Mouse (Mus musculus): Measurements from ENCODE around the gene Msi2.

Gene Msi2

DNA sequence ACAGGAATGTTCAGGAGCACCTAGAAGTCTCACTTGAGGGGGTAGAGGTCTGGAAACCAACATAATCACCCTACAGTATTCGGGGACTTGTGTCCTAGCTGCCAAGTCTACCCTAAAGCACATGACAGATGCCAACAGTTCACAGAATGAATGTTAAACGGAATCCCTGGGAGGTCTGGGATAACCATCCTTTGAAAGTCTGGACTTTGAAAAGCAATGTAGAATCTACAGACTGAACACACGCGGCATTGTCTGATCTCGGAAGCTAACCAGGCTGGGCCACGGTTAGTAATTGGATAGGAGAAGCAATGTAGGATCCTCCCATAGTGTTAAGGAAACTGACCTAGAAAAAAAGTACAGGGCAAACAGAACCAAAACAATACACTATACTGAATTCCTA is 105.3 kb downstream of the Msi2 start:
- no peak for DNase-seq

DNA sequence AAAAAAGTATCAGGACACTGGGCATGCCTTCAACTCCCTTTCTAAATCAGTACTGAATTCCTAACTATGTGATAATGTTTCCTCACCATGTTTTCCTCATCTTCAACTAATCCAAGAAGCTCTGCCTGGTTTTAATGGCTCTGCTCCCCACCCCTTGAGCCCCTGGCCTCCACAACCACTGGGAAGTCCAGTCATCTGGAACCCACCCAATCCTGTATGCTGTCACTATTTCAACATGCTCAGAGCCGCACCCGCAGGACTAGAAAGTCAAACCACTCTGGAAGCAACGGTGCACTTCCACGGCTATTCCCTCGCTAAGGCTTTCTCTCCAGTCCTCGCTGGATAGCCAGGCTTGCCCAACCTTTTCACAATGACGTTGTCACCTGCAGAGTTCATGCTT is 106.2 kb downstream of the Msi2 start:
- DNase-seq, result peak in 1 of 2 experiments; percentile 73

DNA sequence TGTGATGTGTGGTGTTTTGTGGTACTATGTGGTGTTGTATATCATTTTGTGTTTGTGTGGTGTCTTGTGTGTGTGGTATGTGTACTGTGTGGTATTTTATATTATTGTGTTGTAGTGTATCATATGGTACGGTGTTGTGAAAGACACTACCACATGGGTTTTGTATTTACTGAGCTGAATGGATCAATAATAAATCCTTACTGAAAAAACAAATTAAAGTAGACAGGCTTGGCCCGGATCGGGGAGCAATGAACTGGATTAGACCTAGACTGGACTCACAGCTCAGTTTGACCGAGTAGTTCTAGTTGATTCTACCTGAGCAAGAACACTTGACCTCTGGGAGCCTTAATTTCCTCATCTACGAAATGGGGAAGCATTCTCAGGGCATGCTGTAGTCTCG is 107.5 kb downstream of the Msi2 start:
- DNase-seq, result no peak

DNA sequence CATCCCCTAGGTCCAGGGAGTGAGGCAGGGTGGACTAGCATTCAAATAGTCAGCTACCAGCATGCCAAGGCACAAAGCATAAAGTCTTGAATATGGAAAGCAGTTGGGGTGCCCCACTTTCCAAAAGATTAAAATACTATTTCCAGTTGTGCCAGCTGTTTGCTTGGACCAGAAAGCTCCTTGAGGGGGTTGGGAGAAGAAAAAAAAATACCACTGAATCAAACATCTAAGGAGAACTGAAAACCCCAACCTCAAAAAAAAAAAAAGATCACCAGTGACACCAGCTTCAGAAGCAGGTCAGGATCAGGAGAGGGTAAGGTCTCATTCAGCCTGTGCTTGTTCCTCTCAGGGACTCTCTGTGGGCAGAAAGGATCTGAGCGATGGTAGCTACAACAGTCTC is 108.2 kb downstream of the Msi2 start:
- no peak for DNase-seq

DNA sequence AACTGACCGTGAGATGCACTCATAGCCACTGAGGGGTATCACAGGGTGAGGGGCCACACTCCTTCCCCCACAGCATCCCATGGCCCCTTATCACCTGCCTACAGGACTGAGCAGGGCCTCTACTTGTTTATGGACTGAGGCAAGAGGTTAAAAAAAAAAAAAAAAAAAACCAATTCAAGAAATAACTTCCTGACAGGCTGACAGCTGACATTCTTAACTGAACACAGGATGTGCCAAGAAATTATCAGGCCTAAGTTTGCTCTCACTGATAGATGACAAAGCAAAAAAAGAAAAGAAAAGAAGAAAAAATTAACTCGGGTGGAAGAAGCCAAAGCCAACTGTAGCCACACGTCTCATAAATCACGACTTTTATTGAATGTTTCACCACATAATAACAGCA is 109.7 kb downstream of the Msi2 start:
- DNase-seq, result no peak

- DNase-seq, result peak; percentile 38 to 78
These were observed 110.5 kb downstream of the Msi2 start for GRCm38 (mm10) chr11:88607725-88608383.

DNA sequence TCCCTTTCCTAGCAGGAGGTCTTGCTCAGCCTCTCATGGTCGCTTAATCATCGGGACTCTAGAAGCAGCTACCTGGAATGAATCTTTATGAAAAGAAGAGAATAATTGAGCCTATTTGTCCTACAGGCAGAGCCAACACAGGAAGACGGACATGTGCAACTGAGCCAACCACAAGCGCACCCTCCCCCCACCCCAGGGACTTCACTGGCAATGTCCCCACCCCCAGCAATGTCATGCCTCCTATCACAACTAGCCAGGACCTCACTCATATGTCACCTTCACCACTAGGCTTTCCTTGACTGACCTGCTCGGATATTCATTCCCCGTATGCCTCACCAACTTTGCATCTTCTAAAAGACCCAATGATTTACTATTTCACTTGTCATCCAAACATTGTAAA is 112.5 kb downstream of the Msi2 start:
- DNase-seq, result no peak

GRCm38 (mm10) chr11:88605098-88605525 is 113.2 kb downstream of the Msi2 start:
- DNase-seq, result no peak

DNA sequence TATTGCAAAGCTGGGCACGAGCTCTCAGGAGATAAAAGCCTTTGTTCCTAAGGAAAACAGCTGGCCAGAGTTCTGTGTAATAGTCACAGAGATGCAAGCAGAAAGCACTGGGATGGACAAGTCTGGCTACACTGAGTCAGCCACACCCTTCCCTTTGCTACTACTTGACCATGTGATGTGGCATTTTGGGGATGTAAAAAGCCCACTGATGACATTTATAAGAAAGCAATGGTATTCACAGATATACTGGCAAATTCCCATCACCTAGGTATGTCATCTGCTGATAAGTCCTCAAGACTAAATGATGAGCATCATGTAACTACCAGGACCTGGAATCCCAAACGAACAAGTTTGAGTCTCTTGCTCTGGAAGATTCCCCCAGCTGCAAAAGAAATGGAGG is 113.7 kb downstream of the Msi2 start:
- DNase-seq, result no peak

GRCm38 (mm10) chr11:88603366-88603765 is 114.9 kb downstream of the Msi2 start:
- no peak for DNase-seq

GRCm38 (mm10) chr11:88602471-88603120 is 115.7 kb downstream of the Msi2 start:
- no peak for DNase-seq

GRCm38 (mm10) chr11:88600194-88600593 is 118.1 kb downstream of the Msi2 start:
- no peak for DNase-seq

DNA sequence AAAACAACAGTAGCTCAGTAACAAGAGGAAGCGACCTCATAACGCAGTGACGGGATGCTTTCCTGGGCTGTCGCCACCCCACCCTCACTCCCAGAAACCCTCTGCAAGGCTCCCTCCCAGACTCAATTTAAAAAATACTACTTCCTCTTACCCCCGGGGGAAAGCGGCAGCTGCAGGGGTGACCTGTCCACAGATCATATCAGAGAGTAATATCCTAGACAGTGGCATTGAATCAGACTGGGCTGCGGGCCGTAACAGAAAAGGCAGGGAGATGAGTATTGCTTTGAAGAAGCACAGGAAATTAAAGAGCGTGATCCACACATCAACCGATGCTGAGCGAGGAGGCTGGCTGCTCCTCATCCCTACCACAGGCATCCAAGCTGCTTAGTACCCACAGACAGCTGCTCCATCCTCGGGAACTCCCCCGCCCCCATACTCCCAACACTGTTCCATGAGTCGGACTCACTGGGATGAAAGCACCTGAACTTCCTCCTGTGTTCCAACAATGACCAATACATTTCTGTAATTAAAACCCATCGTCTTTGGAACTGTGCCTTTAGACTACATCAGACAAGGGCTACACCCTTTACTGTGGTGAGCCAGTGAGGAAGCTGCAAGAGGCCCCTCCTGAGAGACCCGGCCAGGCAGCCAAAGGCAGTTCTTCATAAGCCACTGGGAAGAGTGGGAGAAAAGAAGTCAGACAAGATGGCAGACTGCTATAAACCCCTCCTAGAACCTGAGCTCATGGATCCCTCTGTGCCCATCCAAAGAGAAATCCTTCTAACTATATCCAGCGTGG is 118.8 kb downstream of the Msi2 start:
- DNase-seq, result no peak

DNA sequence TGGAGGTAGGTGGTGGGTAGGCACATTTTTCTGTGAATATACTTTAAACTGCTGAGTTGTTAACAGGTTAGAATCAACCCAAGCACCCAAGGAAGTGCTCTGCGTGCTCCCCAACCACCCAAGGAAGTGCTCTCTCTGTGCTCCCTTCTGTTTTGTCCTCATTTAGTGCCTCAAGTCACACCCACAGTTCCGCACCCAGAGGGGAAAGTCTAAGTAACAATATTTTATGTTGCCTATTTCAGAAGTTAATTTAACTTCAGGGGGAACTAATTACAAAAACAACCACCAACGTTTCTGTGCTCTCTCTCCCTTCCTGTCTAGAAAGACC is 119.5 kb downstream of the Msi2 start:
- DNase-seq, result no peak

DNA sequence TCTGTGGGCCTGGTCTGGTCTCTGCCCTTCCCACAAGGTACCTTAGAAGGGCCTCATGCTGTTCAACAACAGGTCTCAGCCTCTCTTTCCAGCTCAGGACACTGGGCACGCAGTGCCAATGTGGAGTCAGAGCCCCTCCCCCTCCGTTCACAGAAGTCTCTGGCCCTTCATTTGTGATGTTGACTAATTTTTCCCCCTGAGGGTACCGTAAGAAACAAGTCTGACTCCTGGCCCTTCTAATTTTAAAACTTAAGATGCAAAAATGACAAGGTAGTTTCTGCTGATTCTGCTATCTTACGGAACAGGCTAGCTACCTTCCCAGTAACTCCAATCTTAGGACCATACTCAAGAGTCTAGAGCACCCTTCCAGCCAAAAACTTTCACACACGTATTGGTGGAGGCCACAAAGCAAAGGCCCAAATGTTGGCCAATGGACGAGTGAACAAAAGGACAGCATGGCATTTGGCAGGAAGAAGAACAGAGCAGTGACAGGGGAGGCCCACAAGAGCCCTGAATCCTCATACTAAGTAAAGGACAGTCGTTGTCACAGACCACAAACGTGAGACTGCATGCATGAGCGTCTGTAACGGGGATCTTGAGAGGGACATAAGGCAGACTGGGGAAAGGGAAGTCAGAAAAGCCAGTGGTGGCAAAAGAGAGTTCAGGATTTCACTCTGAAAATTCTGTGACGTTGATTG is 120.0 kb downstream of the Msi2 start:
- no peak for DNase-seq

DNA sequence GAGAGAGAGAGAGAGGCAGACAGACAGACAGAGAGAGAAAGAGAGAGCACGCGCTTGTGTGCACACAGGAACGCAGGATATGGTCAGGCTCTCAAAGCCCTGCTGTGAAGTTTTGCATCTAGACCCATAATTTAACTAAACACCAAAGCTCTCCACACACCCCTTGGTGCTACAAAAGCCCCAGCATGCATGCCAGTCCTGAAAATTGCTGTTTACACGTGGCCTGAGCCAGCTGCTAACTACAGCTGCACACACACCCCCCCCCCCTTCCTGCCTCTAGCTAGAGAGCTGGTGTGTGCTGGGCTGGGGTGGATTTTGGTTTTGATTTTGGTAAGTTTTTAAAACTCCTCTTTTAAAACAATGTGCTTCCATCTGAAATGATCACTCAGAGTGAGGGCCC is 122.7 kb downstream of the Msi2 start:
- no peak for DNase-seq

GRCm38 (mm10) chr11:88594804-88595611 is 123.3 kb downstream of the Msi2 start:
- no peak for DNase-seq

GRCm38 (mm10) chr11:88594010-88594409 is 124.3 kb downstream of the Msi2 start:
- DNase-seq, result no peak

DNA sequence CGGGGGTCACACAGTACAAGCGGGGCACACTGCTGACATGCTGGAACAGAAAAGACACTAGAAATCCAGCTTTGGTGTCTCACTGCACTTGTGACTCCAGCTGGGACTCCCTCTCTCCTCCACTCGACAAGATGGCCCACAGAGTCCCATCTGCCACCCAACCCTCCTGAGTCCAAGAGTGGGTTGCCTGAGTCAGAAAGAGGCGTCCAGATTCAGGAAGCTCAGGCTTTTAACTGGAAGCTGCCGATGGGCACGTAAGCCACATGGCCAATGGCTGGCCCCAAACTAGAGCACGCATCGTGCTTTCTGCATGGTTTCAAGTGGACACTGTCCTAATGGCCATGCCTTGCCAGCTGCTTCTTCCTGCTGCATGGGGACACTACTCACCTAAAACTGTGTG is 126.2 kb downstream of the Msi2 start:
- no peak for DNase-seq

- no peak for DNase-seq
These were observed 127.7 kb downstream of the Msi2 start for GRCm38 (mm10) chr11:88590647-88591046.

DNA sequence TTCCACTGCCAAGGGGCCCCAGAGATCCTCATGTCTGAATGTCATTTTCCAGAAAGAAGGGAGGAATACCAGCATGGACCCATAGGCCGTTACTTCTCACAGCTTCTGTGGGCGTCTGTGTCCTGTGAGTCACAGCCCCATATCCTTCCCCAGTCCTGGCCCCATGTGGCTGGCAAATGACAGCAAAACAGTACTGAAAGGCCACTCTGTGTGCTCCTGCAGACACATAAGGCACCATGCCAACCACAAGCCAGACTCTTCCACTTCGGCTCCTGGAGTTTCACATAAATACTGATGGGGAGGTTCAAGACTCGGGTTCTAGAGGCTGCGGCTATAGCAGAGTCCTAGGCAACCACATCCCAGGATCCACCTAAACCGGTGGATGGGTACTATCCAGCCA is 128.7 kb downstream of the Msi2 start:
- no peak for DNase-seq

DNA sequence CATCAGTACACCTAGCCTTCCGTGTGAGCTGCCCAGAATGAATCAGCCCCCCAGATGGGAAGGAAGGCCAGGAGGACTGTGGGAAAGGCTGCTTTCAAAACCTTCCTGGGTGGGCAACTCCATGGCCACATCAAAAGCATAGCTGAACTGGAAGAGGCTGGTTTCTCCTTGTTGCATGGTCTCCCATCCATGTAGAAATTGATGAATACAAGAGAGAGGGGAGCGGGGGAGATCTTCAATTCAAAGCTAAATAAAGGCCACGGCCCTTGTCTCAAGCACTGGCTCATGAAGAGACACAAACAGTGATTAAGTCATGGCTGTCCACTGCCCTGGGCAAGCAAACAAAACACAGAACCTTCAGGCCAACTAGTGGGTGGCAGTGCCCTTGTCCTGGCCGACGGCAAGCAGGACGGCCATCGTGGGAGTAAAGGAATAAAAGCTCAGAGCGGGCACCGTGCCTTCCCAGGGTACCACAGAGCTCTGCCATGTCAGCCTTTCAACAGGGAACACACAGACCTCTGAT is 129.6 kb downstream of the Msi2 start:
- no peak for DNase-seq
